Mouse (Mus musculus) liver, embryonic 14.5 days (tissue): ENCODE data around the gene Pacrg. TPM values are rescaled to one million over a fixed set of nuclear protein-coding genes. Genes with fewer than 3 reads are reported as not detected.

Experiments used
- ATAC-seq: fragments of 200-750 bp; cut with Nextera tagmentation; 2 replicates; pipeline ENCODE4 v1.8.0; 2017; ENCODE audit warnings: moderate number of reproducible peaks, mild to moderate bottlenecking, moderate library complexity; ENCODE audit not compliant: insufficient read depth
- DNase-seq, 3 experiments: peaks; one replicate each; pipeline ENCODE4 v3.0.0-alpha.2; 2012 to 2013; ENCODE audit warnings: low read depth in 3 of 3, low spot score in 3 of 3
- H3K27ac ChIP-seq: fragments of 300-500 bp; sonication (generic); 2 replicates; pipeline ENCODE4 v1.5.1; 2014; ENCODE audit warnings: moderate library complexity, mild to moderate bottlenecking, control low read depth, inconsistent platforms
- H3K27me3 ChIP-seq: fragments of 300-500 bp; sonication (generic); 2 replicates; pipeline ENCODE4 v1.6.1; 2014; ENCODE audit warnings: mild to moderate bottlenecking, low read length, moderate library complexity; ENCODE audit not compliant: control insufficient read depth, insufficient read depth
- H3K36me3 ChIP-seq: fragments of 300-500 bp; sonication (generic); replicated peaks from 2 replicates; pipeline ENCODE4 v1.6.1; 2014; ENCODE audit warnings: low read depth; ENCODE audit not compliant: control insufficient read depth, insufficient read depth
- H3K4me1 ChIP-seq, 2 experiments: fragments of 200-500 bp in 1 of 2; fragments of 300-500 bp in 1 of 2; sonication (generic) in 1 of 2; replicated peaks; 2 replicates each; pipeline ENCODE4 v1.6.1; 2012 to 2014; ENCODE audit warnings: antibody characterized with exemption in 1 of 2, inconsistent platforms in 1 of 2, low read length in 1 of 2; ENCODE audit not compliant: control insufficient read depth in 2 of 2, insufficient read depth in 2 of 2
- H3K4me2 ChIP-seq: fragments of 300-500 bp; sonication (generic); 2 replicates; pipeline ENCODE4 v1.6.1; 2014; ENCODE audit warnings: low read depth, mild to moderate bottlenecking, control low read depth, moderate library complexity
- H3K4me3 ChIP-seq, 2 experiments: fragments of 200-500 bp in 1 of 2; fragments of 300-500 bp in 1 of 2; sonication (generic) in 1 of 2; 2 replicates each; pipeline ENCODE4 v1.5.1; 2012 to 2014; ENCODE audit warnings: low read depth in 2 of 2, low read length in 2 of 2, mild to moderate bottlenecking in 2 of 2, control low read depth in 1 of 2, inconsistent platforms in 1 of 2, moderate library complexity in 1 of 2; ENCODE audit not compliant: insufficient read depth in 1 of 2
- H3K9ac ChIP-seq: fragments of 300-500 bp; sonication (generic); replicated peaks from 2 replicates; pipeline ENCODE4 v1.6.1; 2014; ENCODE audit warnings: mild to moderate bottlenecking, control low read depth, moderate library complexity
- H3K9me3 ChIP-seq: fragments of 300-500 bp; sonication (generic); 2 replicates; pipeline ENCODE4 v1.6.1; 2016; ENCODE audit warnings: low read length, mixed read lengths; ENCODE audit not compliant: control insufficient read depth
- CTCF ChIP-seq: IDR thresholded peaks from 2 replicates; pipeline ENCODE4 v1.5.1; 2016; ENCODE audit warnings: antibody characterized with exemption, low read depth, control low read depth
- EP300 ChIP-seq: IDR thresholded peaks from 2 replicates; pipeline ENCODE4 v1.6.1; 2016; ENCODE audit warnings: antibody characterized with exemption, low read depth
- WGBS: fragments of 180-500 bp; shearing (Covaris S2); extraction: QIAGEN DNeasy Blood & Tissue Kit; methylation state at CpG from one replicate; pipeline ENCODE4 v1.1.7; 2014; ENCODE audit not compliant: insufficient replicate concordance; 5-methylcytosine and 5-hydroxymethylcytosine counted together
- polyA plus RNA-seq, 2 experiments: library from polyadenylated mRNA; depleted of rRNA in 1 of 2; stranded (reverse) in 1 of 2; unstranded in 1 of 2; fragments of >200 nt; fragmentation: Nextera tagmentation in 1 of 2; extraction: Ambion mirVana in 1 of 2; gene quantifications; 2 replicates each; pipeline versions ENCODE4 v1.2.1 to v1.2.3; 2012 to 2014

Gene Pacrg
- polyA plus RNA-seq, 2 experiments, result 0.04 TPM; not detected in 1

- H3K4me3 ChIP-seq, result no peak overlapping the region
- DNase-seq, result no peak
- no peak overlapping the region for H3K9ac ChIP-seq
- H3K4me1 ChIP-seq, result peaks cover 0 to 6% of the 10 kb centered on the region in 2 experiments; a peak in 1 of 4 replicates
- H3K27ac ChIP-seq, result no peak overlapping the region
- no peak overlapping the region for H3K4me2 ChIP-seq
- no peaks in the 10 kb centered on the region for H3K36me3 ChIP-seq
- ATAC-seq, result no peak
- 40% methylated on average over 1 of the region's 1 CpGs for WGBS
- no peak for TF ChIP-seq EP300
- TF ChIP-seq CTCF, result no peak
- no peaks in the 10 kb centered on the region for H3K9me3 ChIP-seq
- no peaks in the 10 kb centered on the region for H3K27me3 ChIP-seq
Measured at GRCm38 (mm10) chr17:10481081-10481480, 359.0 kb downstream of the Pacrg start.

- no peak; the same call in 1 of the 2 replicates for ATAC-seq
- H3K36me3 ChIP-seq, result no peaks in the 10 kb centered on the region
- H3K4me3 ChIP-seq, result no peak overlapping the region
- no peak overlapping the region for H3K27ac ChIP-seq
- no peak for TF ChIP-seq CTCF
- no peak for TF ChIP-seq EP300
- WGBS, result 57% methylated on average over 17 of the region's 17 CpGs
- DNase-seq, result no peak
- peaks cover 0 to 6% of the 10 kb centered on the region in 2 experiments; a peak in 1 of 4 replicates for H3K4me1 ChIP-seq
- no peaks in the 10 kb centered on the region for H3K27me3 ChIP-seq
- H3K9me3 ChIP-seq, result no peaks in the 10 kb centered on the region
- H3K9ac ChIP-seq, result no peak overlapping the region
- no peak overlapping the region for H3K4me2 ChIP-seq
Measured at GRCm38 (mm10) chr17:10479020-10479707, 360.9 kb downstream of the Pacrg start.

- Histone ChIP-seq H3K4me1 (peaks cover 0 to 10% of the 10 kb centered on the region in 2 experiments; a peak in 1 of 4 replicates), H3K9me3 (no peaks in the 10 kb centered on the region), H3K4me3 (no peak overlapping the region), H3K4me2 (no peak overlapping the region), H3K27ac (no peak overlapping the region), H3K36me3 (no peaks in the 10 kb centered on the region), H3K9ac (no peak overlapping the region), H3K27me3 (no peaks in the 10 kb centered on the region)
- DNase-seq, result no peak
- TF ChIP-seq CTCF, result no peak
- no peak for TF ChIP-seq EP300
- 52% methylated on average over 3 of the region's 3 CpGs for whole genome bisulfite sequencing
- no peak for ATAC-seq
Measured at GRCm38 (mm10) chr17:10478377-10478776, 361.7 kb downstream of the Pacrg start.

- ATAC-seq, result no peak
- TF ChIP-seq EP300 (no peak), CTCF (no peak)
Measured at GRCm38 (mm10) chr17:10476807-10477206, 363.3 kb downstream of the Pacrg start.

GRCm38 (mm10) chr17:10474972-10475371 is 365.1 kb downstream of the Pacrg start:
- ATAC-seq (no peak), DNase-seq (no peak)
- 67% methylated on average over 6 of the region's 6 CpGs for WGBS
- no peak overlapping the region for H3K4me3 ChIP-seq
- H3K4me2 ChIP-seq, result no peak overlapping the region
- H3K27ac ChIP-seq, result no peak overlapping the region
- H3K9ac ChIP-seq, result no peak overlapping the region
- no peaks in the 10 kb centered on the region for H3K9me3 ChIP-seq
- peaks cover 0 to 10% of the 10 kb centered on the region in 2 experiments; a peak in 1 of 4 replicates for H3K4me1 ChIP-seq
- H3K36me3 ChIP-seq, result no peaks in the 10 kb centered on the region
- TF ChIP-seq CTCF, result no peak
- no peak for TF ChIP-seq EP300
- no peaks in the 10 kb centered on the region for H3K27me3 ChIP-seq

More at GRCm38 (mm10) chr17:10476807-10477206, 363.3 kb downstream of the Pacrg start:
- 69% methylated on average over 7 of the region's 7 CpGs for WGBS
- DNase-seq, result no peak
- H3K9ac ChIP-seq, result no peak overlapping the region
- H3K4me2 ChIP-seq, result no peak overlapping the region
- H3K4me3 ChIP-seq, result no peak overlapping the region
- H3K27me3 ChIP-seq, result no peaks in the 10 kb centered on the region
- peaks cover 0 to 10% of the 10 kb centered on the region in 2 experiments; a peak in 1 of 4 replicates for H3K4me1 ChIP-seq
- no peak overlapping the region for H3K27ac ChIP-seq
- no peaks in the 10 kb centered on the region for H3K9me3 ChIP-seq
- H3K36me3 ChIP-seq, result no peaks in the 10 kb centered on the region
